Mouse (Mus musculus) liver, embryonic 14.5 days (tissue): ENCODE data around the gene Gm10118.

Experiments used
- CTCF ChIP-seq: IDR thresholded peaks from 2 replicates; pipeline ENCODE4 v1.5.1; 2016; ENCODE audit warnings: antibody characterized with exemption, low read depth, control low read depth
- EP300 ChIP-seq: IDR thresholded peaks from 2 replicates; pipeline ENCODE4 v1.6.1; 2016; ENCODE audit warnings: antibody characterized with exemption, low read depth

DNA sequence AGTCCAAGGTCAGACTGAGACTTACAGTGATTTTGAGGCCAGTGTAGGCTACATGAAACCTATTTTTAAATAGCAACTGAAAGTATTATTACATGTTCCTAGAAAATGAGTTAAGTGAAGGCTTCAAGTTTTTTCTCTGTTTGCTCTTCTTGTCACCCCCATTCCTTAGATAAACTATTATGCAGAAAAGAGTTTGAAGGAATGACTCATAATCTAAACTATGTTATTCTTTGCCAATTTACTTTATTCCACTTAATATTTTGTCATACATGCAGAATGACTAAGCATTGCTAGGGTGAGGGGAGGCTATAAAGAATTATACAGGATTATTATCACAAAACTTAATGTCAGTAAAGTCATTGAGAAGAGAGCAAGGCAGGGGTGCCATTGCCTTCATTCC lies 18.4 kb downstream of the Gm10118 start:
- TF ChIP-seq EP300: no peak
- TF ChIP-seq CTCF: no peak
